Mouse (Mus musculus): ENCODE data around the gene Kcnmb1. TPM values are rescaled to one million over a fixed set of nuclear protein-coding genes. Genes with fewer than 3 reads are reported as not detected.

Gene Kcnmb1
- 0.04 TPM in 1 of 2 replicates, not detected in the other for total RNA-seq (2012; rRNA removed)
- total RNA-seq (2014; rRNA removed), result 0.09 TPM in 1 of 2 replicates, not detected in the other
- polyA plus RNA-seq (2012; ENCODE audit: insufficient read length, low read depth), result 0.33 and 0.49 TPM in 2 replicates

GRCm38 (mm10) chr11:33962688-33963407 is at the start of gene Kcnmb1:
Gene Kcnmb1, plus strand, starts transcription at chr11:33963013.
- Histone ChIP-seq H3K9me3 (replicated peaks; ENCODE audit: low read length) (no peaks in the 10 kb centered on the region), H3K79me2 (replicated peaks; ENCODE audit: control insufficient read depth, extremely low read depth, insufficient read depth, poor library complexity, severe bottlenecking) (no peaks in the 10 kb centered on the region), H3K4me2 (ENCODE audit: insufficient read depth, low read depth, poor library complexity, severe bottlenecking) (no peak within 1 kb of the TSS), H3K27me3 (replicated peaks) (no peaks in the 10 kb centered on the region), H3K36me3 (replicated peaks in 1 of 2; ENCODE audit: control insufficient read depth in 1 of 2, insufficient read depth in 1 of 2, low read length in 1 of 2) (no peaks in the 10 kb centered on the region), H3K27ac (ENCODE audit: insufficient read depth, low read depth) (no peak within 1 kb of the TSS), H3K4me1 (ENCODE audit: control insufficient read depth in 1 of 2, insufficient read depth in 2 of 2) (peaks cover 10 to 45% of the 10 kb centered on the region in 2 experiments), H3K9ac (ENCODE audit: insufficient read depth, low read depth) (no peak within 1 kb of the TSS), H3K4me3 (replicated peaks in 1 of 3; ENCODE audit: low read depth in 2 of 3, low read length in 2 of 3, poor library complexity in 1 of 3) (no peak within 1 kb of the TSS)
- in situ Hi-C loops (cut with MboI; ENCODE audit: low pct_ligation_motif_present, low pct_unique_long_range_greater_than_20kb, low sequenced_read_pairs), result loop anchor here (25.0 kb wide), 1 partner anchor 249 kb away; the partner anchor contains the start of gene Foxi1
- dilution Hi-C loops (cut with MboI; ENCODE audit: extremely low pct_ligation_motif_present, extremely low pct_unique_long_range_greater_than_20kb, low sequenced_read_pairs), result no loop called here
- no peak for DNase-seq (ENCODE audit: extremely low read depth)
- no peak for TF ChIP-seq E2F4 (IDR thresholded peaks at IDR 0.05; ENCODE audit: insufficient replicate concordance, low read depth, low read length)
- TF ChIP-seq TCF12 (IDR thresholded peaks at IDR 0.05; ENCODE audit: low read depth, low read length), result no peak
- TF ChIP-seq CTCF (conservative IDR thresholded peaks at IDR 0.05 in 1 of 2, IDR thresholded peaks at IDR 0.05 in 1 of 2; ENCODE audit: low read depth in 2 of 2, low read length in 2 of 2), result no peak
- no peak for TF ChIP-seq UBTF (IDR thresholded peaks at IDR 0.05; ENCODE audit: low read depth, low read length)
- no peak for TF ChIP-seq MAFK (IDR thresholded peaks at IDR 0.05; ENCODE audit: insufficient replicate concordance, low read length)
- no peak for TF ChIP-seq MAZ (IDR thresholded peaks at IDR 0.05; ENCODE audit: low read depth, low read length)
- no peak for TF ChIP-seq USF1 (IDR thresholded peaks at IDR 0.05; ENCODE audit: low read depth, low read length)

- dilution Hi-C loops (cut with MboI; ENCODE audit: extremely low pct_ligation_motif_present, extremely low pct_unique_long_range_greater_than_20kb, low sequenced_read_pairs), result no loop called here
- Histone ChIP-seq H3K4me2 (ENCODE audit: insufficient read depth, low read depth, poor library complexity, severe bottlenecking) (no peak overlapping the region), H3K9ac (ENCODE audit: insufficient read depth, low read depth) (no peak overlapping the region), H3K79me2 (replicated peaks; ENCODE audit: control insufficient read depth, extremely low read depth, insufficient read depth, poor library complexity, severe bottlenecking) (no peaks in the 10 kb centered on the region), H3K27me3 (replicated peaks) (peaks cover 28% of the 10 kb centered on the region), H3K36me3 (replicated peaks in 1 of 2; ENCODE audit: control insufficient read depth in 1 of 2, insufficient read depth in 1 of 2, low read length in 1 of 2) (no peaks in the 10 kb centered on the region), H3K4me1 (ENCODE audit: control insufficient read depth in 1 of 2, insufficient read depth in 2 of 2) (no peaks in the 10 kb centered on the region), H3K9me3 (replicated peaks; ENCODE audit: low read length) (peaks cover 8% of the 10 kb centered on the region), H3K27ac (ENCODE audit: insufficient read depth, low read depth) (no peak overlapping the region), H3K4me3 (replicated peaks in 1 of 3; ENCODE audit: low read depth in 2 of 3, low read length in 2 of 3, poor library complexity in 1 of 3) (no peak overlapping the region)
- no peak for TF ChIP-seq NELFE (IDR thresholded peaks at IDR 0.05; ENCODE audit: low read depth, low read length)
- TF ChIP-seq TBP (conservative IDR thresholded peaks at IDR 0.05; ENCODE audit: low read depth, low read length), result no peak
- TF ChIP-seq MAZ (IDR thresholded peaks at IDR 0.05; ENCODE audit: low read depth, low read length), result no peak
- no peak for TF ChIP-seq SIN3A (IDR thresholded peaks at IDR 0.05; ENCODE audit: low read length)
- no peak for TF ChIP-seq UBTF (IDR thresholded peaks at IDR 0.05; ENCODE audit: low read depth, low read length)
- TF ChIP-seq MAFK (IDR thresholded peaks at IDR 0.05; ENCODE audit: insufficient replicate concordance, low read length), result no peak
- no peak for TF ChIP-seq MAX (IDR thresholded peaks at IDR 0.05; ENCODE audit: low read length)
- no peak for TF ChIP-seq CHD1 (IDR thresholded peaks at IDR 0.05; ENCODE audit: low read depth, low read length)
- no peak for TF ChIP-seq RAD21 (IDR thresholded peaks at IDR 0.05; ENCODE audit: low read depth, low read length)
- no peak for TF ChIP-seq POLR2AphosphoS2 (IDR thresholded peaks at IDR 0.05; ENCODE audit: low read depth, low read length)
- no peak for TF ChIP-seq GABPA (IDR thresholded peaks at IDR 0.05; ENCODE audit: insufficient replicate concordance, low read depth, low read length)
- no peak for TF ChIP-seq KAT2A (IDR thresholded peaks at IDR 0.05; ENCODE audit: insufficient replicate concordance, low read length)
- TF ChIP-seq ZMIZ1 (IDR thresholded peaks at IDR 0.05; ENCODE audit: low read depth, low read length), result no peak
- TF ChIP-seq JUND (conservative IDR thresholded peaks at IDR 0.05; ENCODE audit: low read depth, low read length), result no peak
- TF ChIP-seq EP300 (IDR thresholded peaks at IDR 0.05; ENCODE audit: low read length), result no peak
- in situ Hi-C loops (cut with MboI; ENCODE audit: low pct_ligation_motif_present, low pct_unique_long_range_greater_than_20kb, low sequenced_read_pairs), result no loop called here
- no peak for DNase-seq (ENCODE audit: extremely low read depth)
Observed at GRCm38 (mm10) chr11:33913061-33913460, 49.8 kb upstream of the Kcnmb1 start.

All from CH12.LX (cell line).